Mouse (Mus musculus): ENCODE measurements around the gene Rxra. TPM values are rescaled to one million over a fixed set of nuclear protein-coding genes. Genes with fewer than 3 reads are reported as not detected.

Gene Rxra
- polyA plus RNA-seq, 1 experiment from 2014 or later, result 4.2 TPM

GRCm38 (mm10) chr2:27799018-27799417, 122.8 kb downstream of the Rxra start:
- peak overlapping the region; percentile 68 for H3K27ac ChIP-seq (ENCODE audit: low read depth, low read length)
- ATAC-seq (replicated peaks; ENCODE audit: insufficient number of reproducible peaks, low FRiP score, low TSS enrichment), result no peak

GRCm38 (mm10) chr2:27801041-27801440, 124.8 kb downstream of the Rxra start:
- WGBS (ENCODE audit: insufficient replicate concordance), result 82% methylated on average over 2 of the region's 2 CpGs
- H3K27ac ChIP-seq (ENCODE audit: low read depth, low read length), result no peak overlapping the region
- no peaks in the 10 kb centered on the region for H3K27me3 ChIP-seq (ENCODE audit: control insufficient read depth, insufficient read depth, low read length)
- peaks cover 13% of the 10 kb centered on the region for H3K4me1 ChIP-seq (ENCODE audit: control insufficient read depth, insufficient read depth, low read length)
- ATAC-seq (replicated peaks; ENCODE audit: insufficient number of reproducible peaks, low FRiP score, low TSS enrichment), result no peak
- no peak overlapping the region for H3K9ac ChIP-seq (ENCODE audit: low read depth, low read length)
- no peaks in the 10 kb centered on the region for H3K36me3 ChIP-seq (ENCODE audit: control insufficient read depth, insufficient read depth, low read length)
- no peaks in the 10 kb centered on the region for H3K9me3 ChIP-seq (replicated peaks; ENCODE audit: control insufficient read depth, low read length)
- no peak overlapping the region for H3K4me3 ChIP-seq (ENCODE audit: low read depth, low read length)
- no peak overlapping the region for H3K4me2 ChIP-seq

More at GRCm38 (mm10) chr2:27799018-27799417, 122.8 kb downstream of the Rxra start:
- H3K4me3 ChIP-seq (ENCODE audit: low read depth, low read length), result no peak overlapping the region
- no peaks in the 10 kb centered on the region for H3K9me3 ChIP-seq (replicated peaks; ENCODE audit: control insufficient read depth, low read length)
- no peaks in the 10 kb centered on the region for H3K36me3 ChIP-seq (ENCODE audit: control insufficient read depth, insufficient read depth, low read length)
- H3K27me3 ChIP-seq (ENCODE audit: control insufficient read depth, insufficient read depth, low read length), result no peaks in the 10 kb centered on the region
- WGBS (ENCODE audit: insufficient replicate concordance), result 12% methylated on average over 4 of the region's 4 CpGs
- no peak overlapping the region for H3K9ac ChIP-seq (ENCODE audit: low read depth, low read length)
- no peak overlapping the region for H3K4me2 ChIP-seq
- peaks cover 13% of the 10 kb centered on the region for H3K4me1 ChIP-seq (ENCODE audit: control insufficient read depth, insufficient read depth, low read length)

- Histone ChIP-seq H3K4me2 (no peak overlapping the region), H3K9me3 (replicated peaks; ENCODE audit: control insufficient read depth, low read length) (no peaks in the 10 kb centered on the region), H3K27ac (ENCODE audit: low read depth, low read length) (no peak overlapping the region), H3K4me3 (ENCODE audit: low read depth, low read length) (no peak overlapping the region), H3K9ac (ENCODE audit: low read depth, low read length) (peak overlapping the region; percentile 22; the same call in 1 of the 2 replicates), H3K27me3 (ENCODE audit: control insufficient read depth, insufficient read depth, low read length) (no peaks in the 10 kb centered on the region), H3K4me1 (ENCODE audit: control insufficient read depth, insufficient read depth, low read length) (peaks cover 13% of the 10 kb centered on the region), H3K36me3 (ENCODE audit: control insufficient read depth, insufficient read depth, low read length) (no peaks in the 10 kb centered on the region)
- 19% methylated on average over 9 of the region's 9 CpGs for WGBS (ENCODE audit: insufficient replicate concordance)
- peak; percentile 47; the same call in 1 of the 2 replicates for ATAC-seq (replicated peaks; ENCODE audit: insufficient number of reproducible peaks, low FRiP score, low TSS enrichment)
Measured at GRCm38 (mm10) chr2:27802493-27802892, 126.3 kb downstream of the Rxra start.

GRCm38 (mm10) chr2:27806691-27807090, 130.5 kb downstream of the Rxra start:
- Histone ChIP-seq H3K4me2 (no peak overlapping the region), H3K4me3 (ENCODE audit: low read depth, low read length) (no peak overlapping the region), H3K4me1 (ENCODE audit: control insufficient read depth, insufficient read depth, low read length) (peaks cover 12% of the 10 kb centered on the region; the same call in 1 of the 2 replicates), H3K9me3 (replicated peaks; ENCODE audit: control insufficient read depth, low read length) (no peaks in the 10 kb centered on the region), H3K27ac (ENCODE audit: low read depth, low read length) (no peak overlapping the region), H3K36me3 (ENCODE audit: control insufficient read depth, insufficient read depth, low read length) (no peaks in the 10 kb centered on the region), H3K27me3 (ENCODE audit: control insufficient read depth, insufficient read depth, low read length) (no peaks in the 10 kb centered on the region), H3K9ac (ENCODE audit: low read depth, low read length) (no peak overlapping the region)
- 83% methylated on average over 7 of the region's 7 CpGs for WGBS (ENCODE audit: insufficient replicate concordance)
- ATAC-seq (replicated peaks; ENCODE audit: insufficient number of reproducible peaks, low FRiP score, low TSS enrichment), result no peak

GRCm38 (mm10) chr2:27807684-27808083, 131.4 kb downstream of the Rxra start:
- whole genome bisulfite sequencing (ENCODE audit: insufficient replicate concordance), result 83% methylated on average over 3 of the region's 3 CpGs
- H3K9ac ChIP-seq (ENCODE audit: low read depth, low read length), result no peak overlapping the region
- no peak overlapping the region for H3K4me2 ChIP-seq
- H3K4me1 ChIP-seq (ENCODE audit: control insufficient read depth, insufficient read depth, low read length), result peaks cover 7% of the 10 kb centered on the region
- H3K4me3 ChIP-seq (ENCODE audit: low read depth, low read length), result no peak overlapping the region
- no peak overlapping the region for H3K27ac ChIP-seq (ENCODE audit: low read depth, low read length)
- ATAC-seq (replicated peaks; ENCODE audit: insufficient number of reproducible peaks, low FRiP score, low TSS enrichment), result no peak
- H3K36me3 ChIP-seq (ENCODE audit: control insufficient read depth, insufficient read depth, low read length), result no peaks in the 10 kb centered on the region
- no peaks in the 10 kb centered on the region for H3K27me3 ChIP-seq (ENCODE audit: control insufficient read depth, insufficient read depth, low read length)
- H3K9me3 ChIP-seq (replicated peaks; ENCODE audit: control insufficient read depth, low read length), result no peaks in the 10 kb centered on the region

GRCm38 (mm10) chr2:27809897-27810296, 133.7 kb downstream of the Rxra start:
- Histone ChIP-seq H3K4me3 (ENCODE audit: low read depth, low read length) (no peak overlapping the region), H3K27me3 (ENCODE audit: control insufficient read depth, insufficient read depth, low read length) (no peaks in the 10 kb centered on the region), H3K36me3 (ENCODE audit: control insufficient read depth, insufficient read depth, low read length) (no peaks in the 10 kb centered on the region), H3K27ac (ENCODE audit: low read depth, low read length) (no peak overlapping the region), H3K9ac (ENCODE audit: low read depth, low read length) (no peak overlapping the region), H3K4me1 (ENCODE audit: control insufficient read depth, insufficient read depth, low read length) (peaks cover 18% of the 10 kb centered on the region), H3K4me2 (no peak overlapping the region), H3K9me3 (replicated peaks; ENCODE audit: control insufficient read depth, low read length) (no peaks in the 10 kb centered on the region)
- no peak for ATAC-seq (replicated peaks; ENCODE audit: insufficient number of reproducible peaks, low FRiP score, low TSS enrichment)
- 71% methylated on average over 4 of the region's 4 CpGs for WGBS (ENCODE audit: insufficient replicate concordance)

Other genes with a start within 250 kb of the Rxra start
- gene Vav2, start 249.4 kb upstream of the Rxra start, polyA plus RNA-seq (2014; fragmentation: Nextera tagmentation; extraction: Ambion mirVana), result 3.4 and 4.7 TPM in 2 replicates
- 3.1 and 3.3 TPM in 2 replicates for gene Brd3os, start 234.1 kb upstream of the Rxra start, polyA plus RNA-seq (2014; fragmentation: Nextera tagmentation; extraction: Ambion mirVana)
- gene Brd3, start 168.8 kb upstream of the Rxra start, polyA plus RNA-seq (2014; fragmentation: Nextera tagmentation; extraction: Ambion mirVana), result 99.5 and 116 TPM in 2 replicates
- 37.2 and 40.1 TPM in 2 replicates for gene Wdr5, start 161.3 kb upstream of the Rxra start, polyA plus RNA-seq (2014; fragmentation: Nextera tagmentation; extraction: Ambion mirVana)
- gene Col5a1, start 210.0 kb downstream of the Rxra start, polyA plus RNA-seq (2014; fragmentation: Nextera tagmentation; extraction: Ambion mirVana), result 38.7 and 38.8 TPM in 2 replicates